Mouse (Mus musculus) liver, adult 10 weeks (tissue): ENCODE data around the gene Ccnf. TPM values are rescaled to one million over a fixed set of nuclear protein-coding genes. Genes with fewer than 3 reads are reported as not detected.

Source experiments
- polyA plus RNA-seq: library from polyadenylated mRNA; stranded (reverse); fragments of 350-450 nt; fragmentation: Illumina TruSeq; extraction: RNeasy Lipid Tissue Mini Kit (QIAGEN cat#74804); gene quantifications from one replicate; pipeline ENCODE4 v1.2.3, GENCODE M21; 2014; ENCODE audit warnings: low read depth, low replicate concordance

Gene Ccnf
- 0.50 TPM for polyA plus RNA-seq

GRCm38 (mm10) chr17:24251320-24252069 is at the start of gene Ccnf:
Gene Ccnf, minus strand, starts transcription at chr17:24251484.

GRCm38 (mm10) chr17:24220435-24221411 is 30.6 kb downstream of the Ccnf start, which contains the start of gene Tedc2:
Gene Tedc2, minus strand, starts transcription at chr17:24220851.

GRCm38 (mm10) chr17:24209043-24209915 is 42.0 kb downstream of the Ccnf start, which contains the start of gene Ntn3:
Gene Ntn3, minus strand, starts transcription at chr17:24209531.

GRCm38 (mm10) chr17:24205284-24205888 is 45.9 kb downstream of the Ccnf start, which contains the start of gene Tbc1d24:
Gene Tbc1d24, minus strand, starts transcription at chr17:24205562.

Other genes with a start within 250 kb of the Ccnf start
- gene Prss27, start 213.3 kb downstream of the Ccnf start, polyA plus RNA-seq = not detected
- gene Kctd5, start 178.0 kb downstream of the Ccnf start, polyA plus RNA-seq = 7.5 TPM
- 17.7 TPM for gene Pdpk1, start 100.6 kb downstream of the Ccnf start, polyA plus RNA-seq
- gene Amdhd2, start 87.7 kb downstream of the Ccnf start, polyA plus RNA-seq = not detected
- gene Atp6v0c, start 81.8 kb downstream of the Ccnf start, polyA plus RNA-seq = 36.0 TPM
- 7.0 TPM for gene Tbc1d24, start 45.9 kb downstream of the Ccnf start, polyA plus RNA-seq
- gene Ntn3, start 42.0 kb downstream of the Ccnf start, polyA plus RNA-seq = 0.32 TPM
- gene Tedc2, start 30.6 kb downstream of the Ccnf start, polyA plus RNA-seq = 19.8 TPM
- not detected for gene Abca17, start 99.6 kb upstream of the Ccnf start, polyA plus RNA-seq
- gene Abca3, start 100.5 kb upstream of the Ccnf start, polyA plus RNA-seq = 8.9 TPM
- 19.3 TPM for gene Rnps1, start 163.1 kb upstream of the Ccnf start, polyA plus RNA-seq
- gene Eci1, start 175.2 kb upstream of the Ccnf start, polyA plus RNA-seq = 61.8 TPM
- gene Dnase1l2, start 191.6 kb upstream of the Ccnf start, polyA plus RNA-seq = not detected
- gene E4f1, start 218.8 kb upstream of the Ccnf start, polyA plus RNA-seq = 0.37 TPM
- gene Pgp, start 218.9 kb upstream of the Ccnf start, polyA plus RNA-seq = 6.5 TPM
- not detected for gene Bricd5, start 222.4 kb upstream of the Ccnf start, polyA plus RNA-seq
- gene Mlst8, start 227.6 kb upstream of the Ccnf start, polyA plus RNA-seq = 1.8 TPM
- gene Caskin1, start 237.1 kb upstream of the Ccnf start, polyA plus RNA-seq = not detected